9 mouse cellular contexts compared by ENCODE assay signal in the genomic region with DNA sequence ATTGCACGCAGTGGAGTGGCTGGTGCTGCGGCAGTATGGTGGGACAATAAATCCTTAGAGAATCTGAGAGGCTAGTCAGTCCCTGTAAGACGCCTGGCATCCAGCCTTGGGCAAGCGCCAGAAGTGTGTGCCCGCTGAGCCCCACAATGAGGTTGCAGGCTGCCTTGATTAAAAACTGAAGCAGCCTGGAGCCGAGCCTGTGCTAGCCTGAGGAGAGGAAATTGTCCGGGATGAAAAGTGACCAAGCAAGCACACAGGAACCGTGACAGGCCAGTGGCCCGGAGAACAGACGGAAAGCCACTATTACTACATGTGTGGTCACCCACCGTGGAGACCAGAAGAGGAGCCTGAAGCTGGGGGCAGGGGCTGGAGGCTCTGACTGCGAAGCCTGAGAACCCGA. TPM values are rescaled to one million over a fixed set of nuclear protein-coding genes. Genes with fewer than 3 reads are reported as not detected.
A peak's percentile ranks its signal among the peaks of the same experiment; 100 is the strongest.
DNase-seq lines count a peak whose midpoint lies in the region; ATAC-seq and TF ChIP-seq lines count a peak whose summit lies in the region.
"Had no signal": no experiment of that assay in that cellular context is flagged by ENCODE, and none has a peak within 500 bp of the region (broad histone marks: within the 10 kb centered on the region; RNA-seq: fewer than 3 reads in every experiment).

No protein-coding gene starts in this region.

- no peak for TF ChIP-seq CTCF in cerebellum, adult 2 months (IDR thresholded peaks at IDR 0.05; ENCODE audit: borderline replicate concordance, insufficient read depth, low read depth, low read length)

- 79% methylated on average over 13 of the region's 13 CpGs for WGBS in neural tube, embryonic 11.5 days
- 7% methylated on average over 13 of the region's 13 CpGs for WGBS in cerebellum, adult 2 months
- WGBS in midbrain, embryonic 13.5 days, result 66% methylated on average over 13 of the region's 13 CpGs

- no peak for TF ChIP-seq POLR2A in cerebellum, adult 2 months (IDR thresholded peaks at IDR 0.05; ENCODE audit: borderline replicate concordance, insufficient read depth, low read length)

- H3K27ac ChIP-seq in neural tube, embryonic 11.5 days (ENCODE audit: low read depth, low read length), result 0 out of 2 replicates have a peak overlapping the region, but pooled peaks have one; percentile 14
- no peak overlapping the region for H3K27ac ChIP-seq in cerebellum, adult 2 months (ENCODE audit: insufficient read depth, low read length)
- peak overlapping the region; percentile 35; the same call in 1 of the 2 replicates for H3K27ac ChIP-seq in midbrain, embryonic 13.5 days

- H3K9ac ChIP-seq in neural tube, embryonic 11.5 days (ENCODE audit: low read length), result no peak overlapping the region
- no peak overlapping the region for H3K9ac ChIP-seq in midbrain, embryonic 13.5 days (replicated peaks)
- H3K9ac ChIP-seq: heart, embryonic 15.5 days had no signal

- DNase-seq in neural tube, embryonic 11.5 days (ENCODE audit: low spot score), result no peak
- DNase-seq in neural tube, embryonic 10.5 days (ENCODE audit: extremely low spot score, low spot score), result no peak
- DNase-seq in cerebellum, adult 2 months, result peak; percentile 65 to 73
- DNase-seq in forelimb bud, embryonic 11.5 days (ENCODE audit: low read depth, low spot score), result peak; percentile 33
- DNase-seq in thymus, postnatal 36 days, result no peak
- no peak for DNase-seq in urinary bladder, postnatal 36 days (ENCODE audit: low spot score in 2 of 2)

- no peak for ATAC-seq in neural tube, embryonic 11.5 days (ENCODE audit: insufficient read depth, low FRiP score, low TSS enrichment)
- peak; percentile 79 for ATAC-seq in midbrain, embryonic 13.5 days

- no peaks in the 10 kb centered on the region; the same call in 1 of the 2 replicates for H3K36me3 ChIP-seq in neural tube, embryonic 11.5 days (ENCODE audit: control insufficient read depth, insufficient read depth, low read length)
- H3K36me3 ChIP-seq in midbrain, embryonic 13.5 days, result peaks cover 4% of the 10 kb centered on the region; the same call in 1 of the 2 replicates

- no peak overlapping the region for H3K4me2 ChIP-seq in neural tube, embryonic 11.5 days (ENCODE audit: low read depth)
- no peak overlapping the region for H3K4me2 ChIP-seq in midbrain, embryonic 13.5 days (replicated peaks)
- H3K4me2 ChIP-seq: heart, embryonic 15.5 days had no signal

- H3K27me3 ChIP-seq in neural tube, embryonic 11.5 days (ENCODE audit: control insufficient read depth, insufficient read depth, low read length), result no peaks in the 10 kb centered on the region
- no peaks in the 10 kb centered on the region for H3K27me3 ChIP-seq in cerebellum, adult 2 months (ENCODE audit: control insufficient read depth, insufficient read depth, low read length)
- no peaks in the 10 kb centered on the region for H3K27me3 ChIP-seq in midbrain, embryonic 13.5 days
- H3K27me3 ChIP-seq: heart, embryonic 15.5 days had no signal

- H3K4me3 ChIP-seq in neural tube, embryonic 11.5 days (ENCODE audit: low read depth, low read length), result no peak overlapping the region
- H3K4me3 ChIP-seq in cerebellum, adult 2 months (replicated peaks; ENCODE audit: insufficient read depth, low read depth, low read length), result no peak overlapping the region
- H3K4me3 ChIP-seq in midbrain, embryonic 13.5 days (replicated peaks), result no peak overlapping the region
- H3K4me3 ChIP-seq: heart, embryonic 15.5 days; megakaryocyte, embryonic 14.5 days had no signal

- H3K9me3 ChIP-seq in neural tube, embryonic 11.5 days (ENCODE audit: control insufficient read depth, low read length), result no peaks in the 10 kb centered on the region
- no peaks in the 10 kb centered on the region for H3K9me3 ChIP-seq in midbrain, embryonic 13.5 days
- H3K9me3 ChIP-seq: heart, embryonic 15.5 days had no signal

- no peaks in the 10 kb centered on the region for H3K4me1 ChIP-seq in neural tube, embryonic 11.5 days (ENCODE audit: control insufficient read depth, insufficient read depth, low read length)
- H3K4me1 ChIP-seq in cerebellum, adult 2 months (ENCODE audit: control insufficient read depth, insufficient read depth, low read length), result peaks cover 12% of the 10 kb centered on the region
- peaks cover 13% of the 10 kb centered on the region; the same call in 1 of the 2 replicates for H3K4me1 ChIP-seq in midbrain, embryonic 13.5 days (replicated peaks)

RNA-seq across cellular contexts. Expression of a gene that starts 14.6 kb away (rescaled TPM):
- 57.0 and 57.2 TPM in 2 replicates for polyA plus RNA-seq in neural tube, embryonic 11.5 days (2014; fragmentation: Nextera tagmentation; extraction: Ambion mirVana)
- 9.4 and 10.5 TPM in 2 replicates for polyA plus RNA-seq in cerebellum, adult 2 months (2012; rRNA removed)
- polyA plus RNA-seq in midbrain, embryonic 13.5 days (2015; fragmentation: Nextera tagmentation; extraction: Ambion mirVana), result 19.5 and 21.1 TPM in 2 replicates

RNA-seq across cellular contexts. Expression of a gene that starts 36.1 kb away (rescaled TPM):
- 24.1 and 25.7 TPM in 2 replicates for polyA plus RNA-seq in neural tube, embryonic 11.5 days (2014; fragmentation: Nextera tagmentation; extraction: Ambion mirVana)
- 14.6 and 15.2 TPM in 2 replicates for polyA plus RNA-seq in cerebellum, adult 2 months (2012; rRNA removed)
- polyA plus RNA-seq in midbrain, embryonic 13.5 days (2015; fragmentation: Nextera tagmentation; extraction: Ambion mirVana), result 19.0 TPM in 2 replicates

Comparison
In these comparisons a context has a peak if more than half of its experiments do, and no peak if none do; other contexts are left out.
1. DNase-seq: peak in cerebellum, adult 2 months (2 of 2) and forelimb bud, embryonic 11.5 days (single experiment); none in neural tube, embryonic 11.5 days (single experiment), neural tube, embryonic 10.5 days (single experiment), thymus, postnatal 36 days (0 of 2) and urinary bladder, postnatal 36 days (0 of 2).